Mouse (Mus musculus) embryonic fibroblast, embryonic 13.5 days (primary cell): ENCODE data around the gene Rsu1.

Experiments
- CTCF ChIP-seq: IDR thresholded peaks from 2 replicates; pipeline ENCODE4 v1.5.1; 2011; ENCODE audit warnings: mild to moderate bottlenecking, control low read depth, low read length, moderate library complexity, borderline replicate concordance; ENCODE audit not compliant: insufficient read depth
- POLR2A ChIP-seq: IDR thresholded peaks from 2 replicates; pipeline ENCODE4 v1.6.1; 2011; ENCODE audit warnings: low read depth, mild to moderate bottlenecking, control low read depth, low read length, moderate library complexity

GRCm38 (mm10) chr2:13199033-13199432 lies 72.2 kb downstream of the Rsu1 start:
- TF ChIP-seq CTCF (no peak), POLR2A (no peak)
